Mouse (Mus musculus): ENCODE results near the gene Tmem212.

Tmem212 gene

DNA sequence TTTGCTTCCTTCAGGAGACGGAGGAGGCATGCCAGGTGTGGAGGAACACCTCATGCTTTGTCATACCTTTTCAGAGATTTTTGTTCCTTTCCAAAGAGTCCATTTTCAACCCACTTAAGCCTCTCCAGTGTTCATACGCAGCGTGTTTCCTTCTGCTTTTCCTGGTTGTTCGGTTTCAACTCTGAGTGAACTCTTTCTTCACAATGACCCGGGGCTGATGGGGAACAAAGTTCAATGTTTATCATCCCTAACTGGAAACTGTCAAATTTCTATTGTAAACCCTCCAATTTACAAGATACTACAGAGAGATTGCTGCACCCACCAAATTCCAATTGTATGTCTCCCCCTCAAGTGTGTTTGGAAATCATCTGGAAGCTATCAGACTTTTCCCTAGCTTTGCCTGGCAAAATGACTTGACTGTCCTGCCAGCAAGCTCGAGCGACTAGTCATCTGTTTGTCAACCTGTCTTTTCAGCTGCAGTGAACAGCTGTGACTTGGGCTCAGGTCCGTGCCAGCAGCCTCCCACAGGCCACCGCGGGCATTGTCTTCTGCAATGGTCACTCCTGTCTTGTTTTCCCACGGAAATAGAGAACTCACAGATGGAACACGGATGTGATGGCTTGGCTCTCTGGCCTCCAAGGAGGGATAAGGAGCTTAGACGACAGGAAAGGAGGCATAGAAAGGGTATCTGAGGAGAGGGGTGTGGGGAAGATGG, 3.0 kb upstream of the Tmem212 start:
- no peak for DNase-seq (ENCODE audit: low spot score in 2 of 2)

GRCm38 (mm10) chr3:27898178-27898577, 2.0 kb upstream of the Tmem212 start:
- DNase-seq (ENCODE audit: low spot score in 2 of 2) = no peak

GRCm38 (mm10) chr3:27886578-27886977, 9.6 kb downstream of the Tmem212 start:
- DNase-seq (ENCODE audit: low spot score in 2 of 2) = no peak

DNA sequence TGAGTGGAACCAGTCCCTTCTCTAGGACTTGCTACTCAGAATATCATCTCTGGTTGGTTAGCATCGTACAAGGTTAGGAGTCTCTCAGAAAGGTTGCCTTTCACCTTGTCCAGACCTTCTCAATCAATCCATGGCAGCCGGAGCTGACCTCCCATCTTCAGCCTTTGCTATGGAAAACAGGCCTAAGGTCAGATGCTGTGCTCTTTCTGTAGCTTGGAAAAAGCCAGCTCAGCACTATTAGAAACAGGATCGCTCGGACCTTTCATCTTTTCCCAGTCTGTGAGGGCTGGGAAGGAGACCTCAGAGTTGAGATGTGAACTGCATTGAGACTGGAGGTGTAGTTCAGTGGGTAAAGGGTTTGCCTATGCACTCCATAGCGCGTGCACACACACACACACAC, 10.6 kb downstream of the Tmem212 start:
- DNase-seq (ENCODE audit: low spot score in 2 of 2) = no peak

GRCm38 (mm10) chr3:27881897-27882835, 14.0 kb downstream of the Tmem212 start:
- DNase-seq (ENCODE audit: low spot score in 2 of 2) = no peak

DNA sequence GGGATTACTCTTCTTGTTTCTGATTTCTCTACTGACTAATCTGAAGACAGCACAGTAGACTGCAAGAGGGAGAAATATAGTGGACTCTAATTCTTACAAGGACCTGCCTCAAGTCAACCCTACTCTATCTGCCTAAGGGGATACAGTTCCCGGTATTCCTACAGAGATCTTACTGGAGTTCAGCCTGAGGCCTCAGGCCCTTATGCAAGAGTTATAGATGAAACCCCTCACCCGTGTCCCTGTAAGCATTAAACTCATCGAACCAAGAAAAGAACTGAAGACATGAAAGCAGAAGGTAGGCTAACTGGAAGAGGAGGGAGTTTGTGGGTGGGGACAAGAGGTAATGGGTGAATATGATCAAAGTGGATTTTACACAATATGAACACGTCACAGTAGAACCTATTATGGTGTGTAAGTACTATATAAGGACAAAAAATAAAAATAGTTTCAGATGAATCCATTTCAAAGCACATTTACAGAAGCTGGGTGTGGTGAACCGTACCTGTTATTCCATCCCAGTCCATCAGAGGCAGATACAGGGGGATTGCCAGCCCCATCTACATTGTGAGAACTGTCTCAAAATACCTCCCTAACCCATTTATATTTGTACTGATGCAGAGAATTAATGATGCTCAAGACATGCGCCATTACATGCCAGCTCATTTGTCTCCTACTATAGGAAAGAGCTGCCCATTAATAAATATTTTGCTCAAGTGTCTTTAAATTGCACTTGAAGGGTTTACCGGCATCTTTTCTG, 17.1 kb downstream of the Tmem212 start:
- no peak for DNase-seq (ENCODE audit: low spot score in 2 of 2)

DNA sequence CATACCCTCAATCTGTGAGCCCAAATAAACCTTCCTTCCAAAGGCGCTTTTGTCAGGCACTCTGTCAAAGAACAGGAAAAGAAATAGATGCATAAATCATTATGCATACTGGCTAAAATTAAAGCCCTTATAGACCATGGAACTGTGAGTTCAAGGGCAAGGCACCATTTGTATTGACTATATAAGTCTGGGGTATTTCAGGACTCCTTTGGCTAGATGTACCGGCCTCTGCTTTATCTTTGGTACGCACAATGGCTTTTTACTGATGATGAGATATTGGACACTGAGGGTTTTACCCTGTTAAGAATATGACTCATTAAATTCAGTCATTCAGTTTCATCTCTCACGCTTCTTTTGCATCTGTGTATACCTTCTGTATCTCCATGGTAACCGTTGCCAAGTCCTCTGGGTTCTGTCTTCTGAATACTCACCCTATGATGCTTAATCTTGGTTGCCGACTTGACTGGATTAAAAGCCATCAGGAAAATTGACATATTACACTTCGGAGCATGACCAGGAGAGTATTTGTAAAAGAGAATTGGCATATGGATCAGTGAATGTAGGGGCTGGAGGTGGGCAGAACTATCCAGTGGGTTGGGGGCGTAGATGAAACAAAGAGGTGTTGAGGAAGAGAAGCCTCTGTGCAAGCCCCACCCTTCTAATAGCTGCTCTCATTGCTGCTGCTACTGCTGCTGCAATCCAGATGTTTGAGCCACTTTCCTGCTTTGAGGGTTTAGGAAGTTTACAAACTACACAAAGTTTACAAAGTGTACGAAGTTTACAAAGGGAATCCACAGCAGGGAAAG, 22.7 kb downstream of the Tmem212 start:
- no peak for DNase-seq (ENCODE audit: low spot score in 2 of 2)

DNA sequence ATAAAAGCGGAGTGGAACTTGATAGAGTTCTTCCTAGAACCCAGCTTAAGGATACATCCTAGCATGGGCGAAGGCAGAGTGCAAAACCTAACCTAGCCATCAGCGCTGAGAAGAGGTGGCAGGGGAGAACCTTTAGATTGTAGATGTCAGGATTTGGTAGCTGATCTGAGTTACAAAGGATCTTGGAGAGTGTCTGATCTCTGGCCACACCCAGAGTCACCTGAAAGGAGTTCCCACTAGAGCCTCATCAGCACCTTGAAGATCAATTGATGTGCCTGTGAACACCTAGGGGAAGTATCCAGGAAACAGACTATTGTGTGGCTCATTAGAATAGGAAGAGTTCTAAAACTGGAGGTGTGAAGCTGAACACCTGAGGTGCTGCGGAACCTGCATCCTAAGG, 23.7 kb downstream of the Tmem212 start:
- DNase-seq (ENCODE audit: low spot score in 2 of 2) = no peak

- DNase-seq (ENCODE audit: low spot score in 2 of 2) = no peak
These were observed 24.3 kb downstream of the Tmem212 start for GRCm38 (mm10) chr3:27871891-27872290.

GRCm38 (mm10) chr3:27871371-27871770, 24.8 kb downstream of the Tmem212 start:
- DNase-seq (ENCODE audit: low spot score in 2 of 2) = no peak

- DNase-seq (ENCODE audit: low spot score in 2 of 2) = no peak
These were observed 27.5 kb downstream of the Tmem212 start for GRCm38 (mm10) chr3:27868681-27869080.

DNA sequence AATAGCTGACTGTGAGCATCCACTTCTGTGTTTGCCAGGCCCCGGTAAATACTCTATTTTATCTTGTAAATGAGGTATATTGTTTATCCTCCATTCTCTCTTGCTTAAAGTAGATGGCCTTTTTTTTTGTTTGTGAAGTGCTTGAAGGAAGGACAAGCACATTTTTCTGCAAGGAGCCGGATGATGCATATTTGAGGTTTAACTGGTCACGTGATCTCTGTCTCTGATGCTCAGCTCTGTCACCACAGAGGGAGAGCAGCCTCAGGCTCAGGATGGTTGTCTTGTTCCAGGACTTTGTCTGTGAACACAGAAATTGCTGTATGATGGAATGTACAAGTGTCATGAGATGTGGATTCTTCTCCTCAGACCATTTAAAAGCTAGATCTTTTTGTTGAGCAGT, 28.4 kb downstream of the Tmem212 start:
- no peak for DNase-seq (ENCODE audit: low spot score in 2 of 2)

GRCm38 (mm10) chr3:27862821-27863740, 33.1 kb downstream of the Tmem212 start:
- no peak for DNase-seq (ENCODE audit: low spot score in 2 of 2)

DNA sequence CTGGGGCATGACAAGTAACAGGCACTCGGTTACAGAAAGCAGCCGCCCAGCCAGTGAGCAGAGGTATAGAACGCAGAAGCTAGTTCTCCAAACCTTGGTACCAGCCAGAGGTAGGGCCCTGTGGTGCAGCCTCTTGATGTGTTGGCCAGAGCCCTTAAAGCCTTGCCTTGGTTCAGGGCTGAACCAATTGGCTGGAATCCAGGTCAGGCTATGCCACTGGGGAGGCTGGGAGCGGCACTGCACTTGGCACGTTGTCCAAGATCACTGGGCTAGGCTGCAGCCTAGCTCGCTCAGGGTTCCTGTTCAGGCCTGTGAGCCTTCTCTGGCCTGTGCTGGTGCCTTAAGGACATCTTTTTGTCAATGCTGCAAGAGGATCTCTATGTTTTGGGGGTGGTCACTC, 34.6 kb downstream of the Tmem212 start:
- DNase-seq (ENCODE audit: low spot score in 2 of 2) = no peak

DNA sequence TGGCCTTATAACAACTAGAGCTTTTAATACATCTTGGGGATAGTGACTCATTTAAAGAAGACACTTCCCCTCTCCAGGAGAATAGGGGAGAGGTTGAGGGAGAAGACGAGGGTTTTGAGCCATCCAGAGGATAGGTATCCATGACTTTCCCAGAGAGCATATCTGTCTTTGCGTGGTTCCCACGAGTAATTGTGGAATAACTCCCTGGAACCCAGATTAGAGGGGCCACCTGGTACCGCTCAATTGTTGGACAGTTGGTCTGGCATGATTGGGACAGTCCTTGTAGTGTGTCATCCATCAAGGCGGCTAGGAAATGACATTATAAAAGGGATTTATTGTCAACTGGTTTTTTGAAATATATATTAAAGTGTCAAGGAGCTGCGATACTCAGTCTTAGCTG, 35.1 kb downstream of the Tmem212 start:
- no peak for DNase-seq (ENCODE audit: low spot score in 2 of 2)

- DNase-seq (ENCODE audit: low spot score in 2 of 2) = no peak
These were observed 37.0 kb downstream of the Tmem212 start for GRCm38 (mm10) chr3:27859161-27859561.

DNA sequence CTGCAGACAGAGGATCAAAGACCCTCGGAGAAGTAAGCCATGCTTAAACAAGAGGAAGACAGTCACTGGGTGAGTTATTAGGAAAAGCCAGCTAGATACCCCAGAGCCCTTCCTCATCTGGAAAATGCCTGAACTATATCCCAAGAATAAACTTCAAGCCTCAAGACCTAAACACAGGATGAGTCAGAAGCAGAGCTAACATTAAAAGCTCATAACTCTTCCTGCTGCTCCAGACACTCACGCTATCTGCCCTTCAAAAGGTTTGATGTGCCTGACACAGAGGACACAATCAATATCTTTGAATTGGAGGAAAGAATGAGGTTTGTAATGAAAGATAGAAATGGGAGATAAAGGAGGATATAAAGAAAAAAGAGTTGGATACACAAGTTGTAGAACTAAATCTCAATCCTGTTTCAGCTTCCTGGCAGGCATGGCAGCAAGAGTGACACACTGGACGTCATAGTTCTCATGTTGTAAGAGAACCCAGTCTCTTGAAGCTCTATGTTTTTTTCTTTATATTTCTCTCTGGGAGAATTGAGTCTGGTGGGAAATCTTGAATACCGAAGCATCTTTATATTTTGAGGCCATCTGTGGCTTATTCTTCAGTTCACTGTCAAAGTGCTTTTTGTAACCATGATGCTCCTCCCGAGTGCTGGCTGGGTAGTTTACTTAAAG, 37.6 kb downstream of the Tmem212 start:
- DNase-seq (ENCODE audit: low spot score in 2 of 2) = no peak

- no peak for DNase-seq (ENCODE audit: low spot score in 2 of 2)
These were observed 39.9 kb downstream of the Tmem212 start for GRCm38 (mm10) chr3:27856288-27856687.

- no peak for DNase-seq (ENCODE audit: low spot score in 2 of 2)
These were observed 41.6 kb downstream of the Tmem212 start for GRCm38 (mm10) chr3:27854431-27855180.
